Mouse (Mus musculus) 416B (cell line): ENCODE measurements at regions not wholly inside any gene's neighbourhood (a gene's known extent, or its start where the extent isn't known, plus 50 kb on each side); places are given as distances from the start of the nearest gene placed in this dataset.

Source experiments
- DNase-seq: peaks from one replicate; pipeline ENCODE4 v3.0.0; 2011; ENCODE audit warnings: low read depth

DNA sequence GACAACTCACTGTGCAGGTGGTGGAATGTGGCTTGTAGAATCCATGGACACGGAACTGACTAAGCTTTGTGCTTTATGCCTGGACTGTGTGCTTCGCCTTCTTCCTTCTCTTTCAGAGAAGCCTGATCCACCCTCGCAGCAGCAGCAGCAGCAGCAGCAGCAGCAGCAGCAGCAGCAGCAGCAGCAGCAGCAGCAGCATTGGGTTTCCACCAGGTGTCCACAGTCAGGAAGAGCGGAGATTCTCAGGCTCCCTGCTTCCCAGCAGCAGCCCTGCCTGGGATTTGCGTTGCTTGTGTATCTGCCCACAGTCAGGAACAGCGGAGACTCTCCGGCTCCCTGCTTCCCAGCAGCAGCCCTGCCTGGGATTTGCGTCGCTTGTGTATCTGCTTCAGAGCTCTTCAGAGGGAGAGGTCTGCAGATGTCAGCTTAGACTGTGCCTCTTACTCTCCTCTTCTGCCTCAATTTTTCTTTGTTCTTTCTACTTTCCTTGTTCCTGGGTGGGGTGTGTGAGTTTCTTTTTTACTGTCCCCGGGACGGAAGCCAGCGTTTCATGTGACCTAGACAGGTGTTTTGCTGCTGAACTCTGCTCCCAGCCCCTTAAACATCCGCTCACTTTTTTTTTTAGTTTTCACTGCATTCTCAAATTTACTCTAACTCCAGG, 168.1 kb upstream of the Olig3 start:
- DNase-seq: no peak

DNA sequence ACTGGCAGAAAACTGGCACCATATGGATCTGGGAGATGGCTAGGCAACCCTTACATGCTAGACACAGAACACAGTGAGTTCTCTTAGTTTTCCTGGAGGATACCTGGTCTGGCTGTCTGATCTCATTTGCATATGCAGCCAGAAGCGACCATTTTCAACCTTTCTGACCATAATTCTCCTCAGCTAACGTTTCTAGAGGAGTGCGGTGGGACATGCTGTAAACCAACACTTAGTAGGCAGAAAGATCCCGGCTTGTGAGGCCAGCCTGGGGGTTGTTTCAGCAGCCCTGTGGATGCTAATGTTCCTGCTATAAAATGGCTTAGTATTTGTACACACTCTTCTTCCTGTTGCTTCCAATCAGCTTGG, 168.6 kb upstream of the Olig3 start:
- no peak for DNase-seq

DNA sequence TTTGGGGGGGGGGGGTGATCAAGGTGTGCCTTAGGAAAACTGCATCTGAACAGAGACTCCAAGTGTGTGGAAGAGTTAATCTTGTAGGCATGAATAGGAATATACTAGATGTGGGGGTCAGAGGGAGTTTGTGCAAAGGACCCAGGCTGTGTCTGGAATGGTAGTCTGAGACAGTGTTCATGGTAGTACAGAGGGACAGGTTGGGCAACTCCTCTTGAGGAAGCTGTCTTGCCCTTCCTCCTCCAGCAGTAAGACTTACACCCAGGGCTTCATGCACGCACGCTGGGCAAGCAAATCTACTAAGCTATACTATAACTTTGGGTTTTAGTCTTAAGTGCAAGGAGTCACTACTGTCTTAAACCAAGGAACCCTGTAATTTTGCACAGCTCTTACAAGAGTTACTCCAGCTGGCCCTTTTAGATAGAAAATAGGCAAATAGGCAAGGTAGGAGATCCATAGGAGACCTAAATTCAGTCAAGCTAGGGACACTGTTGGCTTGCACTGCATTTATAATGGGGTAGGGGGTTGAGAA, 169.2 kb upstream of the Olig3 start:
- no peak for DNase-seq

DNA sequence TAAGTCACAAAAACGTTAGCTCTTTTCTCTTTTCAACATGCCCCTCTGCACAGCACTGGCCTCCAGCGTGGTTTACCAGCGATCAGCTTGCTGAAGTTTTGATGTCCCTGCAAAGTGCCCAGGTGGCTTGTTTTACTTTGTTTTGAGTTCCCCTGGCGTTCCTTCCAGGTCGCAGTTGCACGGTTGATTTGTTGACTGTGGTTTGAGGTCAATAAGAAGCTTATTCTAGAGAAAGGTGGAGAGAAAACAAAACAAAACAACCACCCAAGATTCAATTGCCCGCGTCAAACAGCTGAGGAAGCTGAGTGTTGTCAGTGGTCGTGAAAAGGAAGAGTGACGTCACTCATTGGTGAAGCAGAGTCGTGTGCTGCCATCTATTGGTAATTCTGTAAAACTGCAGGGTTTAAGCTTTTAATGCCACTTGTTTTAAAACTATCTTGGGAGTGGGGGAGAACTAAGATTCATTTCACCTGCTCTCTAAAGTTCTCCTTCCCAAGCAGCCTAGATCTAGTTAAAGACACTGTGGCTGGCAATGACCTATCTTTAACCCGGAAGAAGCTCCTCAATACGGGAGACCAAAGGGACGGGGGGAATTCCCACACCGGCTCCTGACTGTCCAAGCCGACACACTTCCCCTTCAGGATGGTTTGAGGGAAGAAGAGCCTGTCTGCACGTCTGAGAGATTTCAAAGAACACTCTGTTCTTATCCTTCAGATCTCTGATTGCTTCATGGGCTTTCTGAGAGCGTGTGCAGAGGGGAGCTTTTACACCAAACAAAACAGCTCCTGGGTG, 170.3 kb upstream of the Olig3 start:
- DNase-seq: peak; percentile 87

DNA sequence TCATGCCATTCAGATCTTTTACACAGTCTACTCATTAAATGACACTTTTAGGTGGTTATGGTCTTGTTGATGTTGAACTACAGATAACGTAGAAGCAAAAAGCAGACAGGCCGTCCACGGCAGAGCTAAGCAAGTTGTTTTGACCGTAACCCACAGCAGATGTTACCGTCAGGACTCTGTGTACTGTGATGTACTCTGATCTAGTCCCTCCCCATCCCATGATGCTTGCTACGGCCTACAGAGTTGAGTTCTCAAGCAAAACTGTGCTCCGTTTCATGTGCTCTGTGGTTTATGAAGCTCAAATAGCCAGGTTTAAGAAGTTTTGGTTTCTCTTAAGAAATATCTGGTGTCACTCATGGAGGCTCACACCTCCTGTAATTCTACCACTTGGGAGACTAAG, 169.4 kb upstream of the Tnfaip3 start:
- DNase-seq: no peak

DNA sequence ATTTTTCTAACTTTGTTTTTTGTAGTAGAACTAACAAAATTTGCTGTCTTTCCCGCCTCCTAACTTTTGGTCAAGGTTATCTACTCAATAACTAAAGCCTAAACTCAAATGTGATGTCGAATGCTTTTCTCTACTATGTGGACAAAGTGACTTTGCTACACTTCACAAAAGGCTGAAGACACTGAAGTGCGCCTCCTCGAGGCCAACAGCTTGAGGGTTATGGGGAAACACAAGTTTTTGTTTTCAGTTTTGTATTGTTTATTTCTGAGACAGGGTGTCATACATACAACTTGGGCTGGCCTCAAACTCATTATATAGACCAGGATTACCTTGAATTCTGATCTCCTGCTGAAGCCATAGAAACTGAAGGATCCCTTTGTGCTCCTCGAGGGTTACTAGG, 162.4 kb upstream of the Tnfaip3 start:
- DNase-seq: no peak

DNA sequence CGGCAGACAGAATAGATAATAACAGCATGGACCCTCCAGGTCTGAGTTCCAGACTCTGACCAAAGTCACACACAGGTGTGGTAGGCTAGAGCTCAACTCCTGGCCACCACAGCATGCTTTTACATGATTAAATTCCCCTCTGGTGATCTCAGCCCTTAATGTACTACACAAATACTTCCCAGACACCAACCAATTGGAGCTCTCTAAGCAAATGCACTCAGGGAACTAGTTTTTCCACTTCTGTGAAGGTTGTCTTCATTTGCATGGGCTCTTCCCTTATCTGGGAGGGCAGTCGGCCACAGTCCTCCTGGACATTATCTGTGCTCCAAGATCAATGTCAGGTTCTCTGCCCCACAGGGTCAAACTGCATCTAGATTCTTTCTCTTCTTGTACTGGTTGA, 162.0 kb upstream of the Tnfaip3 start:
- DNase-seq: no peak

DNA sequence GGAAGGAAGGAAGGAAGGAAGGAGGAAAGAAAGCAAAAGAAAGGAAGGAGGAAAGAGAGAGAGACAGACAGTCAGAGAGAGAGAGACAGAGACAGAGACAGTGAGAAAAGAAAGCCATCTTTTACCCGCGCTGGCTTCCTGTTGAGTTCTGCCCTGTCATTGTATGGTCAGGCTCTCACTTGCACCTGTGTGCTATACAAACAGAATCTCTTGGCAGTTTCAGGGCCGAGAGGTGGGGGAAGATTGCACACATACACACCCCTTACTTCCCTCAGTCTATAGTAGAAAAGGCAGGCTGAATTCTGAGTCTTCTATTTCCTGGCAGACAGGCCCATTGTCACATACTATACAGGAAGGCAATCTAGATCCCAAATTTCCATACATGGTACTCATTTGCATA, 160.8 kb upstream of the Tnfaip3 start:
- DNase-seq: peak; percentile 27

DNA sequence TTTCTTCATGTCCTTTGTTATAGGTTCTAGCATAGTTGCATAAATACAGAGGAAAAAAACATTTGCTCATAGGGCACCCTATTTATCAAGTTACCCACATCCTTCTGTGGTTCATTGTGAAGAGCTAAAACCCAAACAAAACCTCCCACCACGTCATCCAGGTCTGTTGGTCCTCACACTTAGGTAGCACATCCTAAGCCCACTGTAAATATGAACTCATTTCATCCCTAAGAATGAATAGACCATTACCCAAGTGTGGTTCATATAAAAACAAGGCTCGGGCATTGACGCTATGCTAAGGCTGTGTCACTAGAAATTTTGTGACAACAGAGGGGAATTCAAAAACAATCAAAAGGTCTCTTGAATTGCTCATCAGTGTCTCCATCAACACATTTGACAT, 156.4 kb upstream of the Tnfaip3 start:
- DNase-seq: no peak

DNA sequence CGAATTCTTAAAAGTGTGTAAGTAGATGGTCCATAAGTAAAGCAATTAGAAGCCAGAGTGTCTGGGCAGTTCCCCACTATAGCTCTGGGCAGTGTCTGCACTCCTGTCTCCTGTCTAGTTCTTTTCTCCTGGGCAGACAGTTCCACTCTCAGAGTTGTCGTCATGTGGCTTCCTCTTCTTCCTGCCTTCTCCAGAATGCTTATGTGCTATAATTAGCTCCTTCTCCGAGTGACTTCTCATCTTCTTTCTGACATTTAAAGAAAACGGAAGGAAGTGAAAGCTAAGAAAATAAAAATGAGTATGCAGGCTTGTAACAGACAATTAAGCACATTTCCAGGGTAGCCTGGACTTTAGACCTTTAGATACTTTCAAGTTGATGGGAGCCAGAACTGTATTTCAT, 155.1 kb upstream of the Tnfaip3 start:
- peak; percentile 82 for DNase-seq

DNA sequence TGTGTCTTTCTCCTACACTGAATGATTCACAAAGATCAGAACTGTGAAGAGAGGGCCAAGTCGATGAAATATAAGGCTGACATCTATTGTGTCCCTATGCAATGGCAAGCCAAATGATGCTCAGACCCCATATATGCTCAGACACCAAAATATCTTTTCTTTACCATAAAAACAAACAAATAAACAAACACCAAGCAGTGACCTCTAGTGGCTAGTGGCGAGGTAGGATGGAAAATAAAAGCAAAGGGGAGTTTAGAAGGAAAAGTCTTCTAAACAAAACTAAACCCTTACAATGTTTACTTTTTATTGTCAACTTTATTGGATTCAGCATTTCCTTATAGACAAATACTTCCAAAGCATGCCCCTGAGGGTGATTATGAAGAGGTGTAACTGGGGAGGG, 153.8 kb upstream of the Tnfaip3 start:
- DNase-seq: no peak

DNA sequence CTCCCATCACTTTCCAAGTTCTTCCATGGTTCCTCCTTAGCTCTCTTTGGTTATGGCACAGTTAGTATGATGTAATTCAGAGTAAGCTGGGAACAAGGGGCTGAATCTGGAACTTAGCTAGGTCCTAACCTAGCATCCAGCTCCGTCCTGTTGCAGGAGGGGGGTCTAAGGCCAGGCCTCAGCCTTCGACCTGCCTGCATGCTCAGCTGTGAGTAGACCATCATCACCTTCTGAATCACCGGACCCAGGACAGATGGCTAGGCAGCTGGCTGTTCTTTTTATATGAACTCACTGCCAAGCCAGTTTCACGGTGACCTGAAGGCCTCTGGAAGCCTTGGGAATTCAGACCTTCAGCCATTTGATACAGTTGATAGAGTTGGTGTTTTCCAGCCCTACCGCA, 152.9 kb upstream of the Tnfaip3 start:
- DNase-seq: no peak

DNA sequence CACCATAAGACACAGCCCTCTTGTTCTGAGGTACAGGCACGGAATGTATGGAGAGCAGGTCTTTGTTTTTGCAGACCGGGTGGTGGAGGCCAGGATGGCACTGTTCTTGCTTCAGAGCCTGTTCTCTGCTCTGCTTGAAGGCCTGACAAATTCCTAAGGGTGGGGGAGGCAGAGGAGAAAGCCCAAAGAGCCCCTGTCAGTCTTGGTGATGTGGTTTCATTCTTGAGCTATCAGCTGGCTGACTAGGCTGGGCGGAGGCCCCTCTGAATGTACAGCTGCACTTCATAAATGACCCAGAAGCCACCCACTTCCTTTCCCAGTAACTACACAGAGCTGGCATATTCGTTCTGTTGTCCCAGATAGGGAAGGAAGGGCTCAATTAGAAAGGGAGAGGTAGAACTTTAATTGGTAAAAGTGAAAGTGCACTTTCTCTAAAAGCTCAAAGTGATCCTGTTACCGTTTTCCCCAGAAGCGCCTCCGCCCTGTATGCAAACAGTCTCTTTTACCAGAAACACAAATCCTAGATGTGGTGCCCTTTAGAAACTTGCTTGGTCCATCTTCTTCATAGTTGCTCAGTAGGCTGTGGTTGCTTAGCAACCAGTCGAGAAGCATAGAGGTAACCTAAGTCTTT, 152.3 kb upstream of the Tnfaip3 start:
- DNase-seq: peak; percentile 71

DNA sequence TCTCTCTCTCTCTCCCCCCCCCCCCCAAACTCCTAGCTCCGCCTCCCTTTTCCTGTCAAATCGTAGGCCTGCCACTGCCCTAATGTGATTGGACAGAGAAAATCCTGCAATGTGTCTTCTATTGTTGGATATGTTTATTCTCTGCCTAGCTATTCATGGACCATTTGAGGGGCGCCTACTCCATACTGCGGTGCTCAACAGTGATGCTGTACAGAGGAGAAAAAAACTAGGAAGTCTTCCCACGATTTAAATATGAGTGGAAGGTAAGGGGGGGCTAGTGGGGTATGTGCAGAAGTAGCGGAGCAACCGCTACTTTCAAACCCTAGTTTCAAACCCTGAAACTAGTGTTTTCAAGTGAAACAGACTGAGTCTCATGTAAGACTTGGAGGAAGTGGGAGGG, 151.6 kb upstream of the Tnfaip3 start:
- DNase-seq: no peak

DNA sequence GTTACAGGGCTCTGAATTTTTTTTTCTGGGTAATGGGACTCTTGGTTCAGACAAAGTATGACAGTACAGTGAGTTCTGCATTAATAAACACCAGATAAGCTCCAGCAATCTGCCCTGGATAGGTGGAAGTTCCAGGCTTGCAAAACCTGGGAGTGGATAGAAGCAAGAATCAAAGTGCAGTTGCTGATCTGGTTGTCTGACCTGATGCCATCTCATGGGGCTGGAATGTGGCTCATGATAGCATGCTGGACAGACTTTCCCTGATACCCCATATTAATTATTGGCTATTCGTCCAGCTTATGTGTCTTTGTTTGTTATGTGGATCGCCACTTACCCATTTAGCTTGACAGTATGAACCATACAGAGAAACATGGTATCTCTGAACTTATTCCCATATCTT, 146.6 kb upstream of the Tnfaip3 start:
- DNase-seq: no peak

DNA sequence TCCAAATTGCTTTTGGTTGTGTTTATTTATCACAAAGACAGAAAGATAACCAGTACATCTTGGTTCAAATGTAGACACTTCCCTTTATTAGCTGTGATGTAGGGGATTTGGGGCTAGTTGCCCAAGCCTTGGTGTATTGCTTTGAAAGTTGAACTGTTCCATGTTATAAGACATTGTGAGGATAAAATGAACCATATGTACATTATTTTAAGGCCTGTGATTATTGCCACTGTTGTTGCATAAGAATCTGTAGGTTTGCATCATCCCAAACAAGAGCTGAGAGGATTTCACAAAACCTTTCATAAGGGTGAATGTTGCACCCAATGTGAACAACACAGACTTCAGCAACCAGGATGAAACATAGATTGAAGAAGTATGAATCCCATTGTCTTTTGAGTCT, 145.7 kb upstream of the Tnfaip3 start:
- DNase-seq: no peak

DNA sequence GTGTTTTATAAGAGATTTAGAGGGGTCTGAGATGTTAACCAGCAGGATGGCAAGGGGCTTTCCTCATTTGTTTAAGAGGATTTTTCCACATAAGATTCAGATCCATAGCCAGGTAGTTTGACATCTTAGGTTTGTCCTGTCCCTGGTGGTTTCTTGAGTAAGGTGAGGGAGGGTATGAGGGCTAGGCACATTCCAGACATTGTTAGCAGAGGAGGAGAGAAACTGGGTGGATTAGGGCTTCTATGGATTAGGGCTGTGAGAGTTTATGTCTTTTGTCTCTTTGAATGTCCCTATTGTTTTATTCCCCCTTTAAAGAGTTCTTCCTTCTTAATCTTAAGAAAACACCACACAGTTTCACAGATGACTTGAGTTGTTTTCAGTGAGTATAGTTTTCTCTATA, 138.6 kb upstream of the Tnfaip3 start:
- DNase-seq: no peak

DNA sequence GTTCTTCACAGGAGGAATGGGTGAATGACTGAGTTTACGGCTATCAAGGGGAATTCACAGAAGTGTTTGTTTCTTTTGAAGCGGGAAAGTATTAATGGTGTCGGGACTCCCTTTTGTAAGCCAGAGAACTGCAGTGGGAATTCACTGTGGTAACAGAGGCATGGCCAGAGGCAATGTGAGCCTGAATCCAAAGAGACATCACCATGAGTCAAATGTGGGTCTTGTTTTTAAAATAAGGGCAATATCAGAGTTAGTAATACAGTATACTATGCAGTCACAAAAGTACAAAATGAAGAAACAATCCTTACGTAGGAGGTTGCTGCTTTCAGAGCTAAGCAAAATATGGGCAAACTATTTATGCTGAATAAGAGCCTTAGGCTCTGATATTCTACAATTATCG, 137.3 kb upstream of the Tnfaip3 start:
- DNase-seq: no peak

DNA sequence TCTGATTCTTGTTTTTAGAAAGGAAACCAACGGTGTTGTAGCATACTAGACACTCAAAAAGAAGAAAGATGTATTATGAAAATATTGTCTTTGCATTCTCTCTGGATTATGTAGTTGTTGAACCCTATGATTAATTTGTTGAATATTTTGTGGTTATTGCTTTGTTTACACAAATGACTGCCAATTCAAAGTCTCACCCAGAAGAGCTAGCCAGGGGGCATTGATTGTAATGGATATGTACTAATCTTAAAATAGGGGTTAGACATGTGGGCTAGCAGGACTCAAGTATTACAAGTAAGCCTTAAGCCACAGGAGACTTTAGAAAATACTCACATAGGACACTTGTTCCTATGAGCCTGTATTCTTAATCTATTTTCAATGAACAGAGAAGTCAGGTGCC, 135.3 kb upstream of the Tnfaip3 start:
- DNase-seq: no peak

DNA sequence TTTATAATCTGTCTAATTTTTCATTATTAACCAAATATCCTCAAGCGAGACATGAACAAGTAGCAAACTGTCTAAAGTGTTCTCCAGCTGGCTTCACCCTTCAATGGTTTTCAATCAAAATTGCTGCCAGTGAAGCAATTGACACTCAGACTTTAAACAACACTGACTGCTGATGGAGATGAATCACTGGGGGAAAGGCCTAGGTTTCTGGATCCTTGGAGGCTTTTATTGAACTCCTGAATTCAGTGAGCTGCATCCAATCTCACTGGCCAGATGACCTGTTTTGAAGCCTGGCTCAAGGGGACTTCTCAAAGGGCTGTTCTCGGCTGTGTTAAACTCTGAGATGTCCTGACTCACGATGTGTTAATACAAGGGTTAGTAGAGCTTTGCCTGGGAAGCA, 134.5 kb upstream of the Tnfaip3 start:
- no peak for DNase-seq

DNA sequence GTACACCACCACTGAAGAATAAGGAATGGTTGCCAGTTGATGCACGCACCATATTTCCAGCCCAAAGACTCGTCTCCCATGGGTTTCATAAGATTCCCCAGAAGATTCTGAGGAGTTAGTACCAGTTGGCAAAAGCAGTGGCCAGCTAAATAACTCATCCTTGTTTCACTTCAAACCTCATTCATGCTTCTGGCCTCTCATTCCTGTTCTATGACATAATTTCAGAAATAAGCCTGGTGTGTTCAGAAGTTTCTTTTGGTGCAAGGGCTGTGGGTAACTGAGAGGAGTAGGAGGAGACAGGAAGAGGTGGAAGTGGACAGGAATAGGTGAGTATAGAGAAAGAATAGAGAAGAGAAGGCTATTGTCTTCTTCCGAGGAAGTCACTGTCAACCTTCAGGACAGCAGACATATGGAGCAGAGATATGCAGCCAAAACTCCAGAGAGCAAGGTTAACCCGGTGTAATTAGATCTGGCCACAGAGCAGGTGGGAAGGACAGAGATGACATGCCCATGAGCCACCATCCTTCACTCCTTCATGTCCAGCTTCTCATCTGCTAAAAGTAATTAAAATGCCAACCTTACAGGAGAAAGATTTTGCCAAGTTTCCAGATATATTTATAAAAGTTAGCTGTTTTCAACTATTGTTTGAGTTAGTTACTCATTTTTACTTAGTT, 133.9 kb upstream of the Tnfaip3 start:
- DNase-seq: no peak

DNA sequence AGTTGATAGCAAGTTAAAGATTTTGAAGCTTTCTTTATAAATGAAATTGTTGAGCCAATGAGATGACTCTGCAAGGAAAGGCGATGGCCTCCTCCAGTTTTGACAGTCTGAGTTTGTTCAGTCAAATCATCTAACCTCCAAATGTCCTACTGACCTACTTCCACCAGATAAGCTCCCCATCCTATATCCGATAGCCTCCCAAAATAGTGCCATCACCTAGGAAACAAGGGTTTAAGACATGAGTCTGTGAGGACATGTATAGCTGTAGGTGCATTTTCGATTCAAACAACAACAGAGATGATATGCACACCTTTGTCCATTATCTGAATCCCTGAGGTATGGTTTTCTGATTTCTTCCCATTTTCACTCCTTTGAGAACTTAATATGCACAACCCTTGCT, 126.0 kb upstream of the Tnfaip3 start:
- no peak for DNase-seq

DNA sequence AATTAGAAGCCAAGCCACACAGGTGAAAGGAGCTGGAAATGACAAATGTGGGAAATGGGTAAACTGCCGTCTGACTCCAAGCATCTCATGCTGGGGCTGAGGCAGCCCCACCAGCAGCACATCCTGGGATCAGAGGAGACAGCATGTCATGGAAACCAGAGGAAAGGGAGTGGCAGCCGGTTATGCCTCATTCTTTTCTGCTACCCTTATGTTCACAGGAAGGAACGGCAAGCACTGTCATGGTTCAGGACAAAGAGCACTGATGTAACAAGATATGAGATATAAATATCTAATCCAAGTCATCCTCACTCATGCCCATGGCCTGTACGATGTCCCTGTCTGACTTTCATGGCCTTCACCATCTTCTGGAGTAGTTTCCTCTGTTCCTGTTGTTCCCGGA, 125.2 kb upstream of the Tnfaip3 start:
- peak; percentile 33 for DNase-seq
